Mouse (Mus musculus) layer of hippocampus, adult 2 months (tissue): ENCODE results near the gene Mmp15. TPM values are rescaled to one million over a fixed set of nuclear protein-coding genes. Genes with fewer than 3 reads are reported as not detected.

Experiments used
- DNase-seq, 2 experiments: peaks; one replicate each; pipeline ENCODE4 v3.0.0; 2022; ENCODE audit warnings: low spot score in 2 of 2
- H3K27ac ChIP-seq: fragments of 200-600 bp; 2 replicates; pipeline ENCODE4 v1.8.1; 2022
- H3K4me3 ChIP-seq: fragments of 200-600 bp; 2 replicates; pipeline ENCODE4 v1.8.1; 2022; ENCODE audit warnings: mild to moderate bottlenecking
- CTCF ChIP-seq: fragments of 200-600 bp; conservative IDR thresholded peaks from 2 replicates; pipeline ENCODE4 v1.8.1; 2022; ENCODE audit warnings: antibody characterized with exemption, mild to moderate bottlenecking, moderate library complexity
- total RNA-seq, 2 experiments: library from RNA; stranded (reverse); gene quantifications; 2 replicates each; pipeline ENCODE4 v1.2.3; 2021

The Mmp15 gene
- total RNA-seq, 2 experiments from 2014 or later: 13.1 to 14.9 TPM

- no peak overlapping the region for H3K27ac ChIP-seq
- TF ChIP-seq CTCF: no peak
- DNase-seq: no peak
- H3K4me3 ChIP-seq: no peak overlapping the region
These were observed 25.2 kb upstream of the Mmp15 start for GRCm38 (mm10) chr8:95326822-95327221.

DNA sequence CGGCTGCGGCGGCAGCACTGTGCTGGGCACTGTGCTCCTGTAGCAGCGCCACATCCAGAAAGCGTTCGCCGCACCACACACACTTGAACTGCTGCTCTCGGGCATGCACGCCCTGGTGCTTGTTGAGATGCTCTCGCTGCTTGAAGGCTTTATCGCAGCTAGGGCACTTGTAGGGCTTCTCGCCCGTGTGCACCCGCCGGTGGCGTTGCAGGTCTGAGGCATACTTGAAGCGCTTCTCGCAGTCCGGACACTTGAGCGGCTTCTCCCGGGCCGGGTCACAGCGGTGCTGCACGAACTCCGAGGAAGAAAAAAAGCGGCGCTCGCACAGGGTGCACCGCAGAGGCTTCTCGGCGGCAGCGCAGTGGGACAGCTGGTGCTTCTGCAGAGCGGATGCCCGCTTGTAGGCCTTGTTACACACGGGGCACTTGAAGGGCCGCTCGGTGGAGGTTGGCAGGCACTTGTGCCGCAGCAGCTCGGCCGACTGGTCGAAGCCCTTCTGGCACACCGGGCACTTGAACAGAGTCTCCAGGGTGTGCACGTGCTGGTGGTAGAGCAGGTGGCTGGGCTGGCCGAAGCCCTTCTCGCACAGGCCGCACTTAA is 24.1 kb upstream of the Mmp15 start:
- TF ChIP-seq CTCF: no peak
- H3K27ac ChIP-seq: no peak overlapping the region
- no peak for DNase-seq
- H3K4me3 ChIP-seq: no peak overlapping the region

DNA sequence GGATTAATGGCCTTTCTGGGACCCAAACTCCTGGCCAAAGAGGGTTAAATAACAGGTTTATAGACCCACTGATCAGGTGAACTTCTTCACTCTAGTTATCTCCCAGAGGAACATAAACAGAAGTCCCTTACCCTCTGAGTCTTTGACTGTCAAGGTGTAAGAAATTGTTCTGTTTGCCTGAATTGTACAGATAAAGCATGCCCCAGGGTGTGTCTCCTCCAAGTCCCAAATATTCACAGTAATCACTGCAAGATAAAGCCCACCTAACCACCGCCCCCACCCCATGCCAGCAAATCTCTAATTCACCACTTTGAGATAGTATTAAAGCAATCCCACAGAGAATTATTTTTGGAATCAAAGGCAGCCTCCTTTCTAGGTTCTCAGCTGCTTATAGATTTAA is 21.7 kb upstream of the Mmp15 start:
- peak overlapping the region; percentile 96 for H3K4me3 ChIP-seq
- peak overlapping the region; percentile 97; the same call in 1 of the 2 replicates for H3K27ac ChIP-seq
- no peak for TF ChIP-seq CTCF
- no peak for DNase-seq

- no peak for TF ChIP-seq CTCF
- Histone ChIP-seq H3K27ac (peak overlapping the region; percentile 97), H3K4me3 (peak overlapping the region; percentile 96)
- peak in 1 of 2 experiments; percentile 47 for DNase-seq
These were observed 20.8 kb upstream of the Mmp15 start for GRCm38 (mm10) chr8:95331156-95331719.

DNA sequence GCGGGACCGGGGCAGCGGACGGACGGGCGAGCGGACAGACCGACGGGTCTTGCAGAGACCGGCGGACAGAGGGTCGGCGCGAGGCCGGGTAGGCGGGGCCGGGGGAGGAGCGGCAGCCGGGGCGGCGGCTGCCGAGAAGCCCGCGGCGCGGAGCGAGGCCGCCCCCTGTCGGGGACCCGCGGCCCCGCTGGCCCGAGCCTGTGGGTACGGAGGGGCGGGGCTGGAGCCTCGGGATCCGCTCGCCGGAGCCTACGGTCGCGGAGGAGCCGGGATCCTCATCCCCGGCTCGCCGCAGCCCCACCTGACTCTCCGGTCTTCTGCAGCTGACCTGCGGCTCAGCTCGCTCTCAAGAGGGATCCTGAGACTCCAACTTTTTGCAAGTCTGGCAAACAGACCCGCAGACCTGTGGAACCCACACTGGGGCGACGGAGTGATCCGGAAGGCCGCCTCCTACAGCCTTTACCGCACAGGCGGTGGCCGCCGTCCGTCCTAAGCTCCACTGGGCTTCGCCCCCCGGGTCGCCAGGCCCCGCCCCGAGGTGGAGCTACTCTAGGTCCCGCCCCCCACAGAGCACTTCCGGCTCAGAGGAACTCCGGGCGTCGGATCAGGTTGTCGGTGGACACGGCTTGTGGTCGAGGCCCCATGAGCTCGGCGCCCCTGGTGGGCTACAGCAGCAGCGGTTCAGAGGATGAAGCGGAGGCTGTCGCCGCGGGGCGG is 20.2 kb upstream of the Mmp15 start, which contains the start of the genes Zfp319 and Usb1:
Gene Zfp319 (minus strand): TSS at position 231 of the 717 bp plus-strand sequence.
Gene Usb1 (plus strand): TSS at position 565 of the 717 bp plus-strand sequence.
- Histone ChIP-seq H3K4me3 (peak within 1 kb of the TSS; percentile 96), H3K27ac (peak within 1 kb of the TSS; percentile 97)
- TF ChIP-seq CTCF: peak; percentile 74
- DNase-seq: peak; percentile 89 to 93

GRCm38 (mm10) chr8:95332437-95333199 is 19.4 kb upstream of the Mmp15 start:
- no peak for DNase-seq
- TF ChIP-seq CTCF: no peak; the same call in 1 of the 2 replicates
- peak overlapping the region; percentile 97 for H3K27ac ChIP-seq
- peak overlapping the region; percentile 96 for H3K4me3 ChIP-seq

- DNase-seq: no peak
- TF ChIP-seq CTCF: no peak
- H3K4me3 ChIP-seq: no peak overlapping the region
- H3K27ac ChIP-seq: no peak overlapping the region
These were observed 16.4 kb upstream of the Mmp15 start for GRCm38 (mm10) chr8:95335706-95336105.

GRCm38 (mm10) chr8:95336363-95336762 is 15.7 kb upstream of the Mmp15 start:
- no peak overlapping the region for H3K27ac ChIP-seq
- TF ChIP-seq CTCF: no peak
- DNase-seq: no peak
- no peak overlapping the region for H3K4me3 ChIP-seq

- Histone ChIP-seq H3K4me3 (no peak overlapping the region), H3K27ac (no peak overlapping the region)
- TF ChIP-seq CTCF: no peak
- DNase-seq: no peak
These were observed 10.3 kb upstream of the Mmp15 start for GRCm38 (mm10) chr8:95341721-95342120.

- peak; percentile 71 for TF ChIP-seq CTCF
- no peak overlapping the region for H3K4me3 ChIP-seq
- DNase-seq: no peak
- H3K27ac ChIP-seq: no peak overlapping the region
These were observed 7.4 kb upstream of the Mmp15 start for GRCm38 (mm10) chr8:95344668-95345067.

DNA sequence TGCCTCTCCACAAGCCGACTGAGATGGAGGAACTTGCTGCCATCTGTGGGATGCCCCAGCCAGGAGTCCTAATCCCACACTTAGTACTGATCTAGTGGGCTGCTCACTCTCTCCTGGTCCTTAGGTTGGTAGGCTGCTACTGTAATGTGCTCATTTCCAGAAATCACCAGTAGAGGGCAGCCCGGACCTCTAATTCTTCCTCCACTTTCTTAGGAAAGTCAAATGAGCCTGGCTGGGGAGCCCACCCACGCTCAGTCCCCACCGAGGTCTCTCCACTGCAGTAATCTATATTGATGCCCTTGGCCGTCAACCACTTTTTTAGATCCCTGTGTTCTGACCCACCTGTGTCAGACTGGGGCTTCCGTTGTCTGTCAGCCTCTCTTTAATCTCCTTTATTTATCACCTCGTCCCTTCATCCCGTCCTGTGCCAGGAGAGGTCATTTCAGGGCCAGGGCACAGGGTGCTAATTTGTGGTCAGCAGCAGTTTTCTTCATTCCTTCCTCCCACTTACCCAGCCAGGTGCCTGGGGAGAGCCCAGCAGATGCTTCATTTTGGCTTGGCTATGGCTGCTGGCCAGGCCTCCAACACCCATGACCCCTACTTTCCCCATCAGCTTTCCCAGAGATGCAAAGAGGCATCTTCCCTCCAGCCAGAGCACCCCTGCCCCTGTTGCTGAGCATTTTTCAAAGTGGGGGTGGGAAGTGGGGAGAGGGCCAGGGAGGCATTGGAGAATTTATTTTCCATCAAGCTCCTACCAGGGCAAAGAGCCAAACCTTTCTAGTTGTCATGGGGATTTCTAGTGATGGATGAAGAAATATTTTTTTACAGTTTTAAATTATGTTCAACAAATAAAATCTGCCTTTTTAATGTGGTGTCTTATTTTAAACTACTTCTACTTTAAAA is 5.2 kb upstream of the Mmp15 start:
- DNase-seq: peak; percentile 65 to 87
- no peak overlapping the region for H3K4me3 ChIP-seq

DNA sequence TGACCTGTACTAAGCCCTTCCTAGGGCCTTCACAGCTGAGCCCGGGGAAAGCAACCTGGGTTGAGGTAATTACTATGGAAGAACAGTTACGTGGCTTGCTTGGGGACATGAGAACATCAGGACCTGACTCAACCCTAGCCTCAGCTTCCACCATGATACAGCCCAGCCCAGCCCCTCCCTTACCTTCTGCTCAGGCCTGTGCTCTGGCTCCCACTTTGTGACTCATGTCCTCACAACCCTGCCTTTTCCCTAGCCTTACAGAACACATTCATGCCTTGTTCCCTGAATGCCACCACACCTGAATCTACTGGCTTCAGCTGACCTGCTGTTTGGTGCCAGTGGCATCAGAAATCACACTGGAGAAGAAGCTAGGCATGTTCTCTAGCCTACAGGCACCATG is 3.7 kb upstream of the Mmp15 start:
- Histone ChIP-seq H3K27ac (peak overlapping the region; percentile 63), H3K4me3 (no peak overlapping the region; the same call in 1 of the 2 replicates)
- no peak for TF ChIP-seq CTCF
- no peak for DNase-seq

More for the DNA sequence above, 5.2 kb upstream of the Mmp15 start:
- TF ChIP-seq CTCF: peak; percentile 91
- peak overlapping the region; percentile 63 for H3K27ac ChIP-seq
